Mouse (Mus musculus) small intestine, adult 2 months (tissue): ENCODE results near the gene Fam20b.

Experiments
- CTCF ChIP-seq: fragments of 200-500 bp; IDR thresholded peaks from 2 replicates; pipeline ENCODE4 v1.5.1; 2012; ENCODE audit warnings: low read depth, mild to moderate bottlenecking, control low read depth, inconsistent platforms, low read length, moderate library complexity, mixed read lengths; ENCODE audit not compliant: insufficient replicate concordance, insufficient read length; ENCODE audit errors: extremely low read depth
- POLR2A ChIP-seq: fragments of 200-500 bp; IDR thresholded peaks from 2 replicates; pipeline ENCODE4 v1.6.1; 2012; ENCODE audit warnings: low read depth, mild to moderate bottlenecking, control low read depth, inconsistent platforms, low read length, moderate library complexity

- no peak for TF ChIP-seq POLR2A
- no peak for TF ChIP-seq CTCF
Observed at GRCm38 (mm10) chr1:156734019-156734418, 15.1 kb upstream of the Fam20b start.
